Comparison of ENCODE assay signal across 11 mouse cellular contexts in the genomic region with DNA sequence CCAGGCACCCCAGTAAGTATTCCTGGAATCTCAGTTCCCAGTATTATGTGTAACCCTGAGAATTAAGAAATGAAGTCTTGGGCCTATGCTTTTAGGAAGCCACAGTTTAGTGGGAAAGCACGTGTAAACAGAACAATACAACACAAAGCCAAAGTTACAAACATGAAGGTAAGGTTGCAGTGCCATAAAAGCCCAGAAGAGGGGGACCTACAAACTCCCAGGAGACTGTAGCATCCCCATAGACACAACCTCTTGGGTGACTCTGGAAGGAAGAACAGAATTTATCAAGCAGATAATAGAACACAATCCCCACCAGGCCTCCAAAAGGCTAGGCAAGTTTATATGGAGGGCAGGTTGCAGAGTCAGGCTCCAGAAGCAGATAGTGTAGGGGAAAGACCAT. TPM values are rescaled to one million over a fixed set of nuclear protein-coding genes. Genes with fewer than 3 reads are reported as not detected.
DNase-seq lines count a peak whose midpoint lies in the region; ATAC-seq and TF ChIP-seq lines count a peak whose summit lies in the region.
"Had no signal": no experiment of that assay in that cellular context is flagged by ENCODE, and none has a peak within 500 bp of the region (broad histone marks: within the 10 kb centered on the region; RNA-seq: fewer than 3 reads in every experiment).

No protein-coding gene starts in this region.

- no peak overlapping the region for H3K27ac ChIP-seq in intestine, postnatal 0 days (ENCODE audit: low read depth, low read length)
- H3K27ac ChIP-seq in intestine, embryonic 16.5 days (ENCODE audit: low read length), result no peak overlapping the region
- H3K27ac ChIP-seq in midbrain, embryonic 14.5 days (replicated peaks; ENCODE audit: low read depth, low read length), result no peak overlapping the region
- no peak overlapping the region for H3K27ac ChIP-seq in midbrain, embryonic 11.5 days (ENCODE audit: low read depth, low read length)
- H3K27ac ChIP-seq in limb, embryonic 10.5 days, result no peak overlapping the region
- H3K27ac ChIP-seq: hindbrain, embryonic 15.5 days had no signal

- no peaks in the 10 kb centered on the region for H3K27me3 ChIP-seq in intestine, postnatal 0 days (replicated peaks; ENCODE audit: control insufficient read depth, insufficient read depth, low read length)
- H3K27me3 ChIP-seq in intestine, embryonic 16.5 days (replicated peaks; ENCODE audit: control insufficient read depth, insufficient read depth, low read length), result no peaks in the 10 kb centered on the region
- no peaks in the 10 kb centered on the region for H3K27me3 ChIP-seq in midbrain, embryonic 14.5 days (ENCODE audit: control insufficient read depth, insufficient read depth, low read length)
- H3K27me3 ChIP-seq in midbrain, embryonic 11.5 days (ENCODE audit: control insufficient read depth, insufficient read depth, low read length), result no peaks in the 10 kb centered on the region
- H3K27me3 ChIP-seq in limb, embryonic 10.5 days (ENCODE audit: low read depth, poor library complexity, severe bottlenecking), result no peaks in the 10 kb centered on the region
- H3K27me3 ChIP-seq: hindbrain, embryonic 15.5 days had no signal

- H3K9me3 ChIP-seq in intestine, postnatal 0 days (ENCODE audit: control insufficient read depth), result no peaks in the 10 kb centered on the region
- no peaks in the 10 kb centered on the region for H3K9me3 ChIP-seq in intestine, embryonic 16.5 days (ENCODE audit: control insufficient read depth, low read length)
- H3K9me3 ChIP-seq in midbrain, embryonic 14.5 days (ENCODE audit: control insufficient read depth, low read length), result no peaks in the 10 kb centered on the region
- H3K9me3 ChIP-seq in midbrain, embryonic 11.5 days (ENCODE audit: control insufficient read depth, low read length), result no peaks in the 10 kb centered on the region
- H3K9me3 ChIP-seq in limb, embryonic 10.5 days (replicated peaks), result no peaks in the 10 kb centered on the region
- H3K9me3 ChIP-seq: hindbrain, embryonic 15.5 days had no signal

- H3K36me3 ChIP-seq in intestine, postnatal 0 days (ENCODE audit: control insufficient read depth, insufficient read depth), result no peaks in the 10 kb centered on the region
- H3K36me3 ChIP-seq in intestine, embryonic 16.5 days (ENCODE audit: control insufficient read depth, insufficient read depth, low read length), result no peaks in the 10 kb centered on the region
- H3K36me3 ChIP-seq in midbrain, embryonic 14.5 days (ENCODE audit: control insufficient read depth, insufficient read depth, low read length), result peaks cover 17% of the 10 kb centered on the region
- H3K36me3 ChIP-seq in midbrain, embryonic 11.5 days (ENCODE audit: control insufficient read depth, insufficient read depth, low read length), result no peaks in the 10 kb centered on the region
- peaks cover 45% of the 10 kb centered on the region for H3K36me3 ChIP-seq in limb, embryonic 10.5 days
- H3K36me3 ChIP-seq: hindbrain, embryonic 15.5 days had no signal

- no peaks in the 10 kb centered on the region for H3K4me1 ChIP-seq in intestine, postnatal 0 days (replicated peaks; ENCODE audit: control insufficient read depth, insufficient read depth, low read length)
- H3K4me1 ChIP-seq in intestine, embryonic 16.5 days (ENCODE audit: control insufficient read depth, insufficient read depth, low read length), result no peaks in the 10 kb centered on the region
- no peaks in the 10 kb centered on the region for H3K4me1 ChIP-seq in midbrain, embryonic 14.5 days (ENCODE audit: control insufficient read depth, insufficient read depth, low read length)
- H3K4me1 ChIP-seq in midbrain, embryonic 11.5 days (ENCODE audit: control insufficient read depth, insufficient read depth, low read length), result no peaks in the 10 kb centered on the region
- H3K4me1 ChIP-seq in limb, embryonic 10.5 days, result no peaks in the 10 kb centered on the region
- H3K4me1 ChIP-seq: hindbrain, embryonic 15.5 days had no signal

- H3K4me3 ChIP-seq in intestine, postnatal 0 days (ENCODE audit: low read depth, low read length), result no peak overlapping the region
- no peak overlapping the region for H3K4me3 ChIP-seq in intestine, embryonic 16.5 days (ENCODE audit: low read length)
- no peak overlapping the region for H3K4me3 ChIP-seq in midbrain, embryonic 14.5 days (replicated peaks; ENCODE audit: low read depth, low read length)
- no peak overlapping the region for H3K4me3 ChIP-seq in midbrain, embryonic 11.5 days (ENCODE audit: low read depth, low read length)
- H3K4me3 ChIP-seq in limb, embryonic 10.5 days, result no peak overlapping the region
- H3K4me3 ChIP-seq: hindbrain, embryonic 15.5 days had no signal

- peak; percentile 62 for TF ChIP-seq CTCF in intestine, postnatal 0 days (IDR thresholded peaks at IDR 0.05; ENCODE audit: low read depth)

- no peak overlapping the region for H3K4me2 ChIP-seq in intestine, postnatal 0 days (replicated peaks; ENCODE audit: low read depth)
- no peak overlapping the region for H3K4me2 ChIP-seq in intestine, embryonic 16.5 days (ENCODE audit: low read depth, low read length)
- H3K4me2 ChIP-seq in midbrain, embryonic 14.5 days (ENCODE audit: low read length), result no peak overlapping the region
- H3K4me2 ChIP-seq in midbrain, embryonic 11.5 days, result no peak overlapping the region
- H3K4me2 ChIP-seq: hindbrain, embryonic 15.5 days had no signal

- DNase-seq in midbrain, embryonic 14.5 days, result peak; percentile 14
- DNase-seq in midbrain, embryonic 11.5 days (ENCODE audit: low spot score, missing footprints), result no peak
- DNase-seq in ZHBTc4 (ENCODE audit: low read depth, low spot score), result peak; percentile 38
- DNase-seq in thymus, postnatal 0 days (ENCODE audit: low spot score), result peak; percentile 18
- no peak for DNase-seq in limb, embryonic 10.5 days (ENCODE audit: low spot score)
- DNase-seq in cerebellum, adult 11-12 months, result no peak
- DNase-seq: cerebellum, adult 9-10 months; gastrocnemius, postnatal 36 days had no signal

- no peak for ATAC-seq in intestine, postnatal 0 days
- no peak for ATAC-seq in intestine, embryonic 16.5 days
- no peak for ATAC-seq in midbrain, embryonic 14.5 days (ENCODE audit: low FRiP score, low TSS enrichment)
- ATAC-seq in midbrain, embryonic 11.5 days (ENCODE audit: low FRiP score), result no peak

- no peak overlapping the region for H3K9ac ChIP-seq in intestine, postnatal 0 days (ENCODE audit: low read depth, low read length)
- no peak overlapping the region for H3K9ac ChIP-seq in intestine, embryonic 16.5 days (ENCODE audit: low read depth, low read length)
- H3K9ac ChIP-seq in midbrain, embryonic 14.5 days (replicated peaks; ENCODE audit: low read length), result no peak overlapping the region
- H3K9ac ChIP-seq in midbrain, embryonic 11.5 days (ENCODE audit: low read length), result no peak overlapping the region
- H3K9ac ChIP-seq: hindbrain, embryonic 15.5 days had no signal

- whole genome bisulfite sequencing in intestine, postnatal 0 days, result 50% methylated on average over 1 of the region's 1 CpGs
- 42% methylated on average over 1 of the region's 1 CpGs for WGBS in intestine, embryonic 16.5 days
- WGBS in midbrain, embryonic 14.5 days, result 32% methylated on average over 1 of the region's 1 CpGs
- WGBS in midbrain, embryonic 11.5 days, result 57% methylated on average over 1 of the region's 1 CpGs
- WGBS in limb, embryonic 10.5 days, result 33% methylated on average over 1 of the region's 1 CpGs

RNA-seq across cellular contexts. Expression of a gene that starts 27.9 kb away (rescaled TPM):
- 1.4 TPM in 2 replicates for polyA plus RNA-seq in intestine, postnatal 0 days (2015; fragmentation: Nextera tagmentation; extraction: Ambion mirVana)
- polyA plus RNA-seq in intestine, embryonic 16.5 days (2015; fragmentation: Nextera tagmentation; extraction: Ambion mirVana), result 1.4 and 1.5 TPM in 2 replicates
- 17.5 and 20.0 TPM in 2 replicates for polyA plus RNA-seq in midbrain, embryonic 14.5 days (2014; fragmentation: Nextera tagmentation; extraction: Ambion mirVana)
- 7.0 and 7.3 TPM in 2 replicates for polyA plus RNA-seq in midbrain, embryonic 11.5 days (2014; fragmentation: Nextera tagmentation; extraction: Ambion mirVana)
- 2.5 TPM in 2 replicates for polyA plus RNA-seq in thymus, postnatal 0 days (2015; fragmentation: Nextera tagmentation; extraction: Ambion mirVana)
- 2.3 and 2.7 TPM in 2 replicates for polyA plus RNA-seq in limb, embryonic 10.5 days (2016; fragmentation: Nextera tagmentation; extraction: Ambion mirVana)

RNA-seq across cellular contexts. Expression of a gene that starts 56.7 kb away (rescaled TPM):
- 17.8 and 18.1 TPM in 2 replicates for polyA plus RNA-seq in intestine, postnatal 0 days (2015; fragmentation: Nextera tagmentation; extraction: Ambion mirVana)
- polyA plus RNA-seq in intestine, embryonic 16.5 days (2015; fragmentation: Nextera tagmentation; extraction: Ambion mirVana), result 24.9 and 25.5 TPM in 2 replicates
- polyA plus RNA-seq in midbrain, embryonic 14.5 days (2014; fragmentation: Nextera tagmentation; extraction: Ambion mirVana), result 15.7 and 23.0 TPM in 2 replicates
- polyA plus RNA-seq in midbrain, embryonic 11.5 days (2014; fragmentation: Nextera tagmentation; extraction: Ambion mirVana), result 35.6 and 39.5 TPM in 2 replicates
- polyA plus RNA-seq in thymus, postnatal 0 days (2015; fragmentation: Nextera tagmentation; extraction: Ambion mirVana), result 28.5 and 29.7 TPM in 2 replicates
- polyA plus RNA-seq in limb, embryonic 10.5 days (2016; fragmentation: Nextera tagmentation; extraction: Ambion mirVana), result 32.0 and 32.6 TPM in 2 replicates

RNA-seq across cellular contexts. Expression of a gene that starts 56.9 kb away (rescaled TPM):
- 153 and 168 TPM in 2 replicates for polyA plus RNA-seq in intestine, postnatal 0 days (2015; fragmentation: Nextera tagmentation; extraction: Ambion mirVana)
- polyA plus RNA-seq in intestine, embryonic 16.5 days (2015; fragmentation: Nextera tagmentation; extraction: Ambion mirVana), result 105 and 108 TPM in 2 replicates
- polyA plus RNA-seq in midbrain, embryonic 14.5 days (2014; fragmentation: Nextera tagmentation; extraction: Ambion mirVana), result 130 and 132 TPM in 2 replicates
- polyA plus RNA-seq in midbrain, embryonic 11.5 days (2014; fragmentation: Nextera tagmentation; extraction: Ambion mirVana), result 119 and 120 TPM in 2 replicates
- polyA plus RNA-seq in thymus, postnatal 0 days (2015; fragmentation: Nextera tagmentation; extraction: Ambion mirVana), result 198 and 205 TPM in 2 replicates
- polyA plus RNA-seq in limb, embryonic 10.5 days (2016; fragmentation: Nextera tagmentation; extraction: Ambion mirVana), result 125 TPM in 2 replicates

Comparison
In these comparisons a context has a peak if more than half of its experiments do, and no peak if none do; other contexts are left out.
1. DNase-seq: peak in midbrain, embryonic 14.5 days (single experiment), ZHBTc4 (single experiment) and thymus, postnatal 0 days (single experiment); none in midbrain, embryonic 11.5 days (single experiment), limb, embryonic 10.5 days (single experiment) and cerebellum, adult 11-12 months (single experiment).